Mouse (Mus musculus) layer of hippocampus, adult 9-11 months (tissue): ENCODE data around the gene Tmem116.
A peak's percentile ranks its signal among the peaks of the same experiment; 100 is the strongest.
"Not testable (repeated sequence)": the region's sequence is repeated elsewhere in the genome, so short reads cannot be mapped to it uniquely, and the experiment has no call there.

Experiments used
- DNase-seq: peaks from one replicate; pipeline ENCODE4 v3.0.0; 2022

Gene Tmem116

DNA sequence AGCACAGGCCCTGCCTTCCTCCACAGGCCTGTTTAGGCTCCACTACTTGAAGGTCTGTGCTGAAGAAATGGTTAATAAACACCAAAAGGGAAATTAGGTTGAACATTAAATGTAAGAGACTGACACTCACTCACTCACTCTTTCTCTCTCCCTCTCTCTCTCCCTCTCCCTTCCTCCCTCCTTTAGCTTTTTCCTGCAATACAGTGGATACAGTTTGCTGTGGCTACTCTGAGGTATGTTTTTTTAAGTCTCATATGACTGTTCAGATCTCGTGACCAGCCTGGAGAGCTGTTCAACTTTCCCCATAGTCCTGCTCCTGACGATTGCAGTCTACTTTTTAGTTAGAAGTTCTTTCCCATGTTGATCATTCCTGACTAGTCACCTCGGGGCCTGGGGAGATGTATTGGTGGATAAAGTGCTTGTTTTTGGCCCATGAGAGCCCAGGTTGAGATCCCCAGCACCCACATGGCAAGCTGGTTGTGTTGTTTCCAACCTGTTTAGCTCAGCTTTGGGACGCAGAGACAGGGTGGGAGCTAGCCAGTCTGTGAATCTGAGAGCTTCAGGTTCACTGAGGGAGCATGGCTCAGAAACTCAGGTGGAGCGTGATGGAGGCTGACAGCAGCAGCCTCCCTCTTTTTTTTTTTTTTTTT is 12.0 kb downstream of the Tmem116 start:
- DNase-seq, result no peak

DNA sequence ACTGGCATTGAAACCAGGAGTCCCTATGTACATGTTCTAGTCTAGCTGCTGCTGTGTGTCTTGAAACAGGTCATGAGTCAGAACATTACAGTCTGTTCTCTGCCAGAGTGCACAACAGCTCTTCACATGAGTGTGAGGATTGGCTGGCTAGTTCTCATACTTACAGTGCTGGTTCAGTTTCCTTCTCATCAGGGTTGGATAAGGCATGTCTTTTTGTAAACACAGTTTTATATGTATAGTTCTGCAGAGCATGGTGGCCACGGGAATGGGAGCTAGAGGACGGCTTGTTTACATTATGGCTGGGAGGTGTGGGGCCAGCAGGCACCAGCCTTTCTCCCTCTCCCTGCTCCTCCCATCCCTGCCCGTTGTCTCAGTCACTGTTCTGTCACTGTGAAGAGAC is 17.9 kb downstream of the Tmem116 start:
- DNase-seq, result no peak

GRCm38 (mm10) chr5:121472411-121472810 is 20.7 kb downstream of the Tmem116 start:
- DNase-seq, result no peak

GRCm38 (mm10) chr5:121474610-121475009 is 22.9 kb downstream of the Tmem116 start:
- no peak for DNase-seq

DNA sequence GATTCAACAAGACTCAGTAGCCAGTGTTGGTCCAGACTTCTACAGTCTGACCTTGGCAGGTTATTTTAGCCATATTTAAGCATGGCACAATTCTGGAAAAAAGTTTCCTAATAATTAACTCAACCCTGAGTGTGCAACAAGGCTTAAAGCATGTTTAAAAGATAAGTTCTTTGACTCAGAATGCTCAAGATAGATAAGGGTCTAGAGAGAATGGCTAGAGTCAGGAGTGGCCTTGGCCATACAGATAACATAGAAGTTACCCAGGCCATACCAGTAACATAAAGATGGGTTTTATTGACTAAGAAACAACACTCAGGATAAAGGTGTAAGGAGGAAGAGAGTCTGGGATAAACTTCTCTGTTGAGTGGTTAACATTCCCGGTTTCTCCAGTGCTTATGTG is 24.3 kb downstream of the Tmem116 start:
- DNase-seq, result no peak

- no peak for DNase-seq
Measured at GRCm38 (mm10) chr5:121477680-121478079, 26.0 kb downstream of the Tmem116 start.

DNA sequence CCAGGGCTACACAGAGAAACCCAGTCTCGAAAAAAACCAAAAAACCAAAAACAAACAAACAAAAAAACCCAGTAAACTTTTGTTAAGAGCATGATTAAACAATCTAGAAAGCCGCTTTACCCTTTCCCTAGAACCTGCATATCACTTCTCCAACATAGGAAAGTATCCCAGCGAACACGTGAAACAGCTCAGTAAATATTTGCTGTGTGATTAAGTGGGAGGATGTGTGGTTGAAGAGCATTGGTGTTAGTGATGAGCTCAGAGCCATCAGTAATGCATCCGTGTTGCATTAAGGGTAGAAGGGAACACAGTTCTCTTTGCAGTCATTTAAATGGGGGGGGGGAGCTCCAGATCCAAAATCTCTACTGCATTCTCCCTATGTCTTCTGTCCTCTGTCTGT is 33.1 kb downstream of the Tmem116 start:
- no peak for DNase-seq

GRCm38 (mm10) chr5:121493305-121493704 is 41.6 kb downstream of the Tmem116 start:
- DNase-seq, result peak; percentile 74

- no peak for DNase-seq
Measured at GRCm38 (mm10) chr5:121500719-121501118, 49.0 kb downstream of the Tmem116 start.

DNA sequence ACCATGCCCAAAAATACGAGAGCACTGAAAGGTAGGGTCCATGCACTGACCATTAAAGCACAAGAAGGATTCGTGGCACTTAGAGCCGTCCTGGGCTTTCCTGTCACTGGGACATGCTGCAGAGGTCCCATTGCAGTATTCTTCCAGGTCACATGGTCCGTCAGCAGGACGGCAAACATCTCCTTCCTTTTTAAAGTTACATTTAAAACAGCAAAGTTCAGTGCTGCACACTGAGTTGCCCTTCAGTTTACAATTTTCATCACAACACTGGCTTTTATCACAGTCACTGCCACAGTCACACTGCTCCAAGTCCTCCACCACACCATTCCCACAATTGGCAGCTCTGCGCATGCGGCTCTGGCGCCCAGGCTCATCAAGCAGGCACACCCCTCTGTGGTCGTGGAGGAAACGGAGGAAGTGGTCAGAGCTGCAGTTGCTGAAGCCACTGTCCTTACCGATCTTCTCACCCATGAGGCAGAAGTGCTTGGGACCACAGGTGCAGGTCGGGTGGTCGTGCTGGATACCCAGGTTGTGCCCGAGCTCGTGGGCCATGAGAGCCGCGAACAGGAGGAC is 49.8 kb downstream of the Tmem116 start:
- not testable (repeated sequence) for DNase-seq

DNA sequence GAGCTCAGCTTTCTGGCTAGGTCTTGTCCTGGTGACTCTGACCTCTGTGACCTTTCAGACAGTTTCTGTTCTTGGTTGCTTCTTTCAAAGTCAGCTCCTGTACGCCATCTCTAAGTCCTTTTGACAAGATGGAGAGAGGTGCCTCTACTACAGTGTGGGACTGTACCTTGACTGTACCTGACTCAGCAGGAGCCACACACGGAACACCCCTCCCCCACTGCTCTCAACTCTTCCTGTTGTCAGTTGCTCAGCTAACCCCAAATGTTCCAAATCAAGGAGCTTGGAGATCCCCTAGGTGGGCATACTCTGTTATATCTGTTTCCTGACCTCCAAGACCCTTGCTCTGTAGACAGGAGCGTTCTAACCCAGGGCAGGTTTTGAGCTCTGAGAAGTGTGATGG is 51.5 kb downstream of the Tmem116 start, which contains the start of gene Adam1b:
Gene Adam1b, minus strand, starts transcription at position 205 of the 400 bp plus-strand sequence.
- DNase-seq, result no peak

GRCm38 (mm10) chr5:121506846-121507245 is 55.2 kb downstream of the Tmem116 start:
- DNase-seq, result no peak

DNA sequence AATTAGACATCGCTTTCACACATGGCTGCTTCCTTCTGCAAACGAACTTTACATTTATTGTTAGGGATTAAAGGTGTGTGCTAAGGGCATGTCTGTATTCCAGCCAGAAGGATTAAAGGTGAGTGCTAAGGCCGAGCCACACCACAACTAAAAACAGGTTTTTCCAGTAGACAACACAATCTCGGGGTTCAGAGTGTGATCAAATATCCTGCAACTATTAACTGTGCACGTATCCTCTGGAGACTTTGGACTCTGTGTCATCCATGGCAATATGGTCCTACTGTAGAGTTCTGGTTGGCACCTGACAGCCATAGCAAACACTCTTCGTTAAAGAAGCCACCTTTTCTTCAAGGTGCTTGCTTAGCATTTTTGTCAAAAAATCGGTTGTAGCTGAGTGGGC is 58.3 kb downstream of the Tmem116 start:
- no peak for DNase-seq

DNA sequence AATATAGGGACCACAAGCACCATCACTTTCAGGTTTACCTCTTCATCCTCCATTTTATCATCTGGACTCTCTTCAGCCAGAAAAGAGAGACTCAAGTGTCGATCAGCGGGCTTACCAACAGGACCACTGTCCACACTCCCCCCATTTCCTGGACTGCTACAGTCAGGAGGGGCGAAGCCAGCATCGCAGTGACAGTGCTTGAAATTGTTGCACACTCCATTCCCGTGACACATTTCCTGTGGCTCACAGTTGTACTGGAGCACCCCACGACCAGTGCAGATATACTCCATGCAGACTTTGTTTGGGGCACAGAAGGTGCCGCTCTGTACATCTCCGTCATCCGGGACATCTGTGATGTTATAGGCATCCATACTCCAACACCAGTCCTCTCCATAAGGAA is 67.3 kb downstream of the Tmem116 start:
- no peak for DNase-seq

- DNase-seq, result not testable (repeated sequence)
Measured at GRCm38 (mm10) chr5:121519758-121520157, 68.1 kb downstream of the Tmem116 start.

GRCm38 (mm10) chr5:121525774-121526450 is 74.2 kb downstream of the Tmem116 start:
- no peak for DNase-seq

DNA sequence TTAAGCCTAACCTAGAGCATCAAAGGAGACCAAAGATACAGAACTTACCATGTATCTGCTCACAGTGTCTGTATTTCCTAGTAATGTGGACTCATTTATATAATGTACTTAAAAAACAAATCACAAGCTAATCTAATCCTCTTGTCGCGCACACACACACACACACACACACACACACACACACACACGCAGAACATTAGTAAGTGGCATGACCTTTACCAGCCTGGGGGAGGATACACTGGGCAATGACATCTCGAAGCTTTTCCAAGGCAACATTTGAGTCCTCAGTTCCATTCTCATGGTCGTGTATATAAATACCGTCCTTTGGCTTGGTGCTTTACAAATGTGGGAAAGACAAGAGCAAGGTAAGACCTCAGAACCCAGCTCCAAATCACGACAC is 74.8 kb downstream of the Tmem116 start:
- DNase-seq, result no peak

- DNase-seq, result no peak
Measured at GRCm38 (mm10) chr5:121526961-121527360, 75.3 kb downstream of the Tmem116 start.

- no peak for DNase-seq
Measured at GRCm38 (mm10) chr5:121534521-121534920, 82.8 kb downstream of the Tmem116 start.

- DNase-seq, result no peak
Measured at GRCm38 (mm10) chr5:121535116-121535515, 83.4 kb downstream of the Tmem116 start.

GRCm38 (mm10) chr5:121536921-121537555 is 85.3 kb downstream of the Tmem116 start:
- DNase-seq, result no peak

DNA sequence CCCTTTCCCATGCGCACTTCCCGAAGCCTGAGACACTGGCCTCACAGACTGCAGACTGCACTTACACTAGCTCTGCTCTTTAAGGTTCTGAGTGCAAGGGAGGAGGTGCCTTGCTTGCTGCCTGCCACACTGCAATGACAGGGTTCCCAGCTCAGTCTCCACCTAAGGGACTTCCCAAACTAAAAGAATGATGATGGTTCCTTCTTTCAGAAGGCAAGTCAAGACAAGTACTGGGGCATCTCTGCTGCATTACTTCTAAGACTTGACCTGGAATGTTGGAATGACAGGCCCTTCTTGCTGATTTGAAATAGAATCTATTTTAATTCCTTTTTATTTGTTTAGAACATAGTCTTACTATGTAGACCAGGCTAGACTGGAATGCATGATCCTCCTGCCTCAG is 85.9 kb downstream of the Tmem116 start:
- DNase-seq, result no peak

DNA sequence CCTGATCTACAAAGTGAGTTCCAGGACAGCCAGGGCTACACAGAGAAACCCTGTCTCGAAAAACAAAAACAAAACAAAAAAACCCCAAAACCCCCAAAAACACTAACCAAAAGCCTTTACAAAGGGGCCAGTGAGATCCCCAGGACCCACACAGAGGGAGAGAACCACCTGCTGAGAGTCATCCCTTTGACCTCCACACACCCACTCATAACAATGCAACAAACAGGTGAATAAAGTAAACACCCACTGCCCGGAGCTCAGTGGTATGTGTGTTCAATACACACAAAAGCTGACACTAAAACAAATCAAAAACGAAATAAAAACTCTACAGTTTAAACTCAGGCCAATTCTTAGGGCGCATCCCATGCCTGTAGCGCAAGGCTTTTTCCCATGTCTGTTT is 88.4 kb downstream of the Tmem116 start:
- DNase-seq, result no peak

DNA sequence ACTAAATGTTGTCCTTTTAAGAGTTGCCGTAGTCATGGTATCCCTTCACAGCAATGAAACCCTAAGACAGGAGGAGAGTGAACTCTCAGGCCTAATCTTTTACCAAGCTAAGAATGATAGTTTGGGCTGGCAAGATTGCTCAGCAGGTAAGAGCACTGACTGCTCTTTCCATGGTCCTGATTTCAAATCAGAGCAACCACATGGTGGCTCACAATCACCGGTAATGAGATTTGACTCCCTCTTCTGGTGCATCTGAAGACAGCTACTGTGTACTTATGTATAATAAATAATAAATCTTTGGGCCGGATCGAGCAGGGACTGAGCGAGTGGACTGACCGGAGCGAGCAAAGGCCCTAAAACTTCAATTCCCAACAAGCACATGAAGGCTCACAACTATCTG is 89.5 kb downstream of the Tmem116 start:
- no peak for DNase-seq
